Mouse (Mus musculus): ENCODE results near the gene Gm10717.
"Not testable (repeated sequence)": the region's sequence is repeated elsewhere in the genome, so short reads cannot be mapped to it uniquely, and the experiment has no call there.

Gene Gm10717

GRCm38 (mm10) chr9:3024912-3025467, at the start of gene Gm10717:
Gm10717 (plus strand) TSS chr9:3025417.
- not testable (repeated sequence) for DNase-seq (ENCODE audit: low read depth, low spot score)

- peak; percentile 6 for DNase-seq (ENCODE audit: low read depth, low spot score)
Measured at GRCm38 (mm10) chr9:3000445-3000972, 24.7 kb upstream of the Gm10717 start, which contains the start of gene Gm10722. Gm10722 (plus strand) TSS chr9:3000922.

GRCm38 (mm10) chr9:3001006-3001405, 24.2 kb upstream of the Gm10717 start:
- DNase-seq (ENCODE audit: low read depth, low spot score) = not testable (repeated sequence)

GRCm38 (mm10) chr9:3001948-3002659, 23.1 kb upstream of the Gm10717 start:
- peak; percentile 0 for DNase-seq (ENCODE audit: low read depth, low spot score)

GRCm38 (mm10) chr9:3002794-3003396, 22.3 kb upstream of the Gm10717 start, which contains the start of gene Gm11168:
Gm11168 (plus strand) TSS chr9:3003346.
- DNase-seq (ENCODE audit: low read depth, low spot score) = not testable (repeated sequence)

- not testable (repeated sequence) for DNase-seq (ENCODE audit: low read depth, low spot score)
Measured at GRCm38 (mm10) chr9:3006179-3006578, 19.0 kb upstream of the Gm10717 start.

- not testable (repeated sequence) for DNase-seq (ENCODE audit: low read depth, low spot score)
Measured at GRCm38 (mm10) chr9:3006636-3007035, 18.6 kb upstream of the Gm10717 start.

- peak; percentile 0 for DNase-seq (ENCODE audit: low read depth, low spot score)
Measured at GRCm38 (mm10) chr9:3007272-3007671, 17.9 kb upstream of the Gm10717 start.

GRCm38 (mm10) chr9:3009331-3009730, 15.9 kb upstream of the Gm10717 start:
- DNase-seq (ENCODE audit: low read depth, low spot score) = not testable (repeated sequence)

GRCm38 (mm10) chr9:3012054-3012621, 13.1 kb upstream of the Gm10717 start:
- not testable (repeated sequence) for DNase-seq (ENCODE audit: low read depth, low spot score)

- not testable (repeated sequence) for DNase-seq (ENCODE audit: low read depth, low spot score)
Measured at GRCm38 (mm10) chr9:3012733-3013279, 12.4 kb upstream of the Gm10717 start, which contains the start of gene Gm10721. Gm10721 (plus strand) TSS chr9:3013140.

- DNase-seq (ENCODE audit: low read depth, low spot score) = not testable (repeated sequence)
Measured at GRCm38 (mm10) chr9:3015354-3015753, 9.9 kb upstream of the Gm10717 start, which contains the start of gene Gm10720. Gm10720 (plus strand) TSS chr9:3015654.

GRCm38 (mm10) chr9:3015896-3016295, 9.3 kb upstream of the Gm10717 start:
- not testable (repeated sequence) for DNase-seq (ENCODE audit: low read depth, low spot score)

- not testable (repeated sequence) for DNase-seq (ENCODE audit: low read depth, low spot score)
Measured at GRCm38 (mm10) chr9:3017108-3017507, 8.1 kb upstream of the Gm10717 start, which contains the start of gene Gm10719. Gm10719 (plus strand) TSS chr9:3017408.

- DNase-seq (ENCODE audit: low read depth, low spot score) = not testable (repeated sequence)
Measured at GRCm38 (mm10) chr9:3018944-3019343, 6.3 kb upstream of the Gm10717 start.

- DNase-seq (ENCODE audit: low read depth, low spot score) = not testable (repeated sequence)
Measured at GRCm38 (mm10) chr9:3019835-3020727, 5.1 kb upstream of the Gm10717 start.

GRCm38 (mm10) chr9:3022316-3023008, 2.8 kb upstream of the Gm10717 start:
- peak; percentile 0 for DNase-seq (ENCODE audit: low read depth, low spot score)

GRCm38 (mm10) chr9:3023312-3023984, 1.8 kb upstream of the Gm10717 start, which contains the start of gene Gm10718:
Gm10718 (plus strand) TSS chr9:3023547.
- not testable (repeated sequence) for DNase-seq (ENCODE audit: low read depth, low spot score)

Measured in brain, embryonic 18.5 days (tissue).